Mouse (Mus musculus): ENCODE data around the gene Tmem179b. TPM values are rescaled to one million over a fixed set of nuclear protein-coding genes. Genes with fewer than 3 reads are reported as not detected.

The Tmem179b gene
- polyA plus RNA-seq, 1 experiment from 2014 or later: 25.9 TPM

DNA sequence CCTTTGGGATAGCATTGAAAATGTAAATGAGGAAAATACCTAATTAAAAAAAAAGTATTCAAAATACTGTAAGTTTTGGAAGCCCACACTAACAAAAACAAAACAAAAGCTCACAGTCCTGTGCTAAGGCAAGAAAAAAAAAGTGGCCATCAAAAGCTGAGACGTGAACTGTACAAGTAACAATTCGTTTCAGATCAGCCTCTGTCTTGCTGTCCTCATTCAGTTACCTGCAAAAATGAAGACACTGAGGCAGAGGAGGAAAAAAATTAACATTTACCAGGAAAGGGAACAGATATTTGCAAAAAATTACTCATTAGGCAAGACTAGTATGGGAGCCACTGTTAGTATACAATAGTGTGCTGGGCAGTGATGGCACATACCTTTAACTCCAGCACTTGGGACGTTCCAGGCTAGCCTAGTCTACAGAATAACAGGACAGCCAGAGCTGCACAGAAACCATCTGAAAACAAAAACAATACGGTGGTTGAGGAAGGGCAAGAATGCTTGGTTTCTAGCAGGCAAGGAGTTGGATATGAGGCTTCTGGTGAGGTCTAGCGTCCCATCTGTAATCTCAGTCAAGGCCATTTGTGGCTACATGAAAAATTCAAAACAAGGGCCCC, 46.7 kb downstream of the Tmem179b start:
- H3K36me3 ChIP-seq (ENCODE audit: control insufficient read depth, insufficient read depth, low read length): peaks cover 21% of the 10 kb centered on the region
- no peak overlapping the region for H3K4me2 ChIP-seq (ENCODE audit: low read depth, low read length)
- 29% methylated on average over 5 of the region's 5 CpGs for WGBS
- H3K4me3 ChIP-seq (ENCODE audit: low read depth, low read length): no peak overlapping the region
- no peak for ATAC-seq (ENCODE audit: low read depth)
- H3K9me3 ChIP-seq (ENCODE audit: control insufficient read depth, low read length): no peaks in the 10 kb centered on the region
- no peaks in the 10 kb centered on the region for H3K27me3 ChIP-seq (ENCODE audit: control insufficient read depth, insufficient read depth, low read length)
- H3K27ac ChIP-seq (ENCODE audit: low read depth, low read length): no peak overlapping the region
- peaks cover 15% of the 10 kb centered on the region for H3K4me1 ChIP-seq (ENCODE audit: control insufficient read depth, insufficient read depth, low read length)
- no peak overlapping the region for H3K9ac ChIP-seq (replicated peaks; ENCODE audit: low read depth, low read length)

DNA sequence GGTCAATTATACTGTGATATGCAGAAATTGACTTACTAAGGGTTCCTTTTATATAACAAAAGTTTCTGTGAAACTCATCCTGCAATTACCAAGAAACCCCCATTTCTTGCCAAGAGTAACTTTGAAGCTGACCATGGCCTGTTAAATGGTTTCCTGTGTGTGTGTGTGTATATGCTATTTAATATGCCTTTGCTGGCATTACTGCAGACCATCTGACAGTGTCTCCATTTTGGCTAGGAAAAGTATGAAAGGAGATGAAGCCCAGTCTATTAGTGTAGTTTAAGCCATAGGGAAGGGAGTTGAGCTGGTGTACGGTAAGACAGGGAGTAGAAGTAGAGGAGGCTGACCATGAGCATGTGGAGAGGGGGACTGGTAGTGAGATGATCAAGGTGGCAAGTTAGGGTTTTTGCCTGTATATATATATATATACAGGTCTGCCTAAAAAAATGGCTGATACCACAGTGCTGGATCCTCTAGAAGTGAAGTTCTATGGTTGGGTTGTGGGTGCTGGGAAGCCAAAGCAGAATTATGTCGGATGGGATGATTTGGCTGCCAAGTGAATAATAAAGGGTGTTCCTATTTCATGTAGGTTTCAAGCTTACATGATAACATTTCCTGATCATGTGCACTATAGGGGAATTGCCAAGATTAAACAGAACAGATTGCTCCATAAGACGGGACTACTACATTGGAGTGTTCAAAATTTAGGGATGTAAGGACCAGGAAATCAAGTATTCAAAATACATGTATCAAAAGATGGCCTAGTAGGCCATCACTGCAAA, 47.5 kb downstream of the Tmem179b start:
- Histone ChIP-seq H3K4me2 (ENCODE audit: low read depth, low read length) (no peak overlapping the region), H3K9me3 (ENCODE audit: control insufficient read depth, low read length) (no peaks in the 10 kb centered on the region), H3K9ac (replicated peaks; ENCODE audit: low read depth, low read length) (no peak overlapping the region), H3K36me3 (ENCODE audit: control insufficient read depth, insufficient read depth, low read length) (peaks cover 21% of the 10 kb centered on the region), H3K4me3 (ENCODE audit: low read depth, low read length) (no peak overlapping the region), H3K4me1 (ENCODE audit: control insufficient read depth, insufficient read depth, low read length) (peaks cover 23% of the 10 kb centered on the region), H3K27me3 (ENCODE audit: control insufficient read depth, insufficient read depth, low read length) (no peaks in the 10 kb centered on the region), H3K27ac (ENCODE audit: low read depth, low read length) (no peak overlapping the region)
- WGBS: 18% methylated on average over 3 of the region's 3 CpGs
- no peak for ATAC-seq (ENCODE audit: low read depth)

DNA sequence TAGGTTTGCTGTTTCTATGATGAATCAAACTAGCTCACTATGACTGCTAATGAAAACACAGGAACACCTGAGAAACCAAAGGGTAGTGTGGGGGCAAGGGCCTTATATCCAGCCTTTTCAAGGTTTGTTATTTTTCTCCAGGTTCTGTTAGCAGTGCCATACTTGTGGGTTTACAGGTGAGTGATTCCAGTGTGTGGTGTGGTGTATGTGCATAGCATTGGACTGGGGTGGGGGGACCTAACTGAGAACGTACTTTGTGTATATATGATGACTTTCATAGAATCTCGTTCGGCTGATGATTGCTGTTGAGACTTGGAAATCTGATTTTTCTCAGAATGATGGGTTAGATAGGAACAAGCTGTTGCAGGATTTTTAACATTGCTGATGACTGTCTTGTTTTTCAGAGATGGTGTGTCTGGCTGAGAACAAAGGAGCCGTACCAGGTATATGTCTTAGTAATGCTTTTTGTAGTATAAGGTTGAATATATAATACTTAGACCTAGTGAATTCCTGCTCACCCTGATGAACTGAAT, 49.1 kb downstream of the Tmem179b start:
- Histone ChIP-seq H3K36me3 (ENCODE audit: control insufficient read depth, insufficient read depth, low read length) (peaks cover 21% of the 10 kb centered on the region), H3K4me3 (ENCODE audit: low read depth, low read length) (peak overlapping the region; percentile 86), H3K4me1 (ENCODE audit: control insufficient read depth, insufficient read depth, low read length) (peaks cover 27% of the 10 kb centered on the region), H3K9ac (replicated peaks; ENCODE audit: low read depth, low read length) (peak overlapping the region; percentile 90; the same call in 1 of the 2 replicates), H3K4me2 (ENCODE audit: low read depth, low read length) (peak overlapping the region; percentile 72), H3K27me3 (ENCODE audit: control insufficient read depth, insufficient read depth, low read length) (no peaks in the 10 kb centered on the region), H3K9me3 (ENCODE audit: control insufficient read depth, low read length) (no peaks in the 10 kb centered on the region), H3K27ac (ENCODE audit: low read depth, low read length) (no peak overlapping the region)
- no peak for ATAC-seq (ENCODE audit: low read depth)
- WGBS: 51% methylated on average over 4 of the region's 4 CpGs

DNA sequence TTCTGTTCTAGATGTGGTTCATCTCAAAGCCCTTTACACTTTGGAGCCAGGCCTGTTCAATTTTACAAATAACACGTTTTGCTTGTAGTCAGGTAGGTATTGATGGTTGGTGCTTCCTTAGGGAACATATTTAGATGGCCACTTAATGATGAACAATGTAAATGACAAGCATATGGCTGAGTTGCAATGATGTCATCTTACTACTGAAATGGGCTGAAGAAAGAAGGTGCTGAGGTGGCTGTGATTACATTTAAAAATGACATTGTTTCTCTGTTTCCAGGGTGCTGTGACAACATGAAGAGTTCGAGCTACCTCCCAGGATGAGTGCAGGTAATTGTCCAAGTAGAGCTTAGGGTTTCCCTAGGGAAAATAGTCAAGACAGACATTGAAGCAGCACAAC, 49.9 kb downstream of the Tmem179b start:
- Histone ChIP-seq H3K9ac (replicated peaks; ENCODE audit: low read depth, low read length) (peak overlapping the region; percentile 90; the same call in 1 of the 2 replicates), H3K36me3 (ENCODE audit: control insufficient read depth, insufficient read depth, low read length) (peaks cover 21% of the 10 kb centered on the region), H3K4me1 (ENCODE audit: control insufficient read depth, insufficient read depth, low read length) (peaks cover 27% of the 10 kb centered on the region), H3K4me2 (ENCODE audit: low read depth, low read length) (peak overlapping the region; percentile 72), H3K4me3 (ENCODE audit: low read depth, low read length) (peak overlapping the region; percentile 86), H3K27ac (ENCODE audit: low read depth, low read length) (no peak overlapping the region), H3K9me3 (ENCODE audit: control insufficient read depth, low read length) (no peaks in the 10 kb centered on the region), H3K27me3 (ENCODE audit: control insufficient read depth, insufficient read depth, low read length) (no peaks in the 10 kb centered on the region)
- ATAC-seq (ENCODE audit: low read depth): no peak
- WGBS: 4% methylated on average over 2 of the region's 2 CpGs

DNA sequence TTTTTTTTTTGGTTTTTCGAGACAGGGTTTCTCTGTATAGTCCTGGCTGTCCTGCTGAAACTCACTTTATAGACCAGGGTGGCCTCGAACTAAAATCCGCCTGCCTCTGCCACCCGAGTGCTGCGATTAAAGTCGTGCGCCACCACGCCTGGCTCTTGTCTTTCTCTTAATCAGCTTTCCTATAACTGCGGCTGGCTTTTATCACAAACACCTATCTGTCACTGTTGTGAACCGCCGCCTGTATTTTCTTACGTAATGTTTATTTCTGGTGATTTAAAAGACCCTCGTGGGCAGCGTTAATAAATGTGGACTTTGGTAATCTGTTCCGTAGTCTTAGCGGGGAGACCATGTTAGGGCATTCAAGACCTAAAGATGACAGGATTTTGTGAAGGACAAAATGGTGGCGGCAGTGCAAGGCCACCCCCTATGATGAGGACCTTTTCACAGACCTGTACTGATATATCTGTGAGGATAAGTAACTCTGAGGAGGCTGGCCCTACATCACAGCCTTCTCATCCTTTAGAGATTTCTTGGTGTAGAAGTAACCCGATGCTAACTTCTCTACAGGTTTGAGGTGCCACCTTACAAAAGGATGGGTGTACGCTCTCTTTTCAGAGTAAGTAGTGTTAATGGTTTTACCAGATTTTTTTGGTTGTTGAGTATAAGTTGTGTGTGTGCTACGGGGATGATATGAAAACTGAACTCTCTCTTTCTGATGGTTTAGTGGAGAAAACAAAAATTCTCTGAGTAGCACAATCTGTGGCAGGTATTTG, 50.5 kb downstream of the Tmem179b start:
- Histone ChIP-seq H3K4me2 (ENCODE audit: low read depth, low read length) (peak overlapping the region; percentile 72), H3K9ac (replicated peaks; ENCODE audit: low read depth, low read length) (peak overlapping the region; percentile 90), H3K9me3 (ENCODE audit: control insufficient read depth, low read length) (no peaks in the 10 kb centered on the region), H3K4me3 (ENCODE audit: low read depth, low read length) (peak overlapping the region; percentile 86), H3K36me3 (ENCODE audit: control insufficient read depth, insufficient read depth, low read length) (peaks cover 21% of the 10 kb centered on the region), H3K27ac (ENCODE audit: low read depth, low read length) (peak overlapping the region; percentile 70), H3K4me1 (ENCODE audit: control insufficient read depth, insufficient read depth, low read length) (peaks cover 27% of the 10 kb centered on the region), H3K27me3 (ENCODE audit: control insufficient read depth, insufficient read depth, low read length) (no peaks in the 10 kb centered on the region)
- ATAC-seq (ENCODE audit: low read depth): peak; percentile 1; the same call in 1 of the 2 replicates
- WGBS: under 1% methylated on average over 20 of the region's 20 CpGs

DNA sequence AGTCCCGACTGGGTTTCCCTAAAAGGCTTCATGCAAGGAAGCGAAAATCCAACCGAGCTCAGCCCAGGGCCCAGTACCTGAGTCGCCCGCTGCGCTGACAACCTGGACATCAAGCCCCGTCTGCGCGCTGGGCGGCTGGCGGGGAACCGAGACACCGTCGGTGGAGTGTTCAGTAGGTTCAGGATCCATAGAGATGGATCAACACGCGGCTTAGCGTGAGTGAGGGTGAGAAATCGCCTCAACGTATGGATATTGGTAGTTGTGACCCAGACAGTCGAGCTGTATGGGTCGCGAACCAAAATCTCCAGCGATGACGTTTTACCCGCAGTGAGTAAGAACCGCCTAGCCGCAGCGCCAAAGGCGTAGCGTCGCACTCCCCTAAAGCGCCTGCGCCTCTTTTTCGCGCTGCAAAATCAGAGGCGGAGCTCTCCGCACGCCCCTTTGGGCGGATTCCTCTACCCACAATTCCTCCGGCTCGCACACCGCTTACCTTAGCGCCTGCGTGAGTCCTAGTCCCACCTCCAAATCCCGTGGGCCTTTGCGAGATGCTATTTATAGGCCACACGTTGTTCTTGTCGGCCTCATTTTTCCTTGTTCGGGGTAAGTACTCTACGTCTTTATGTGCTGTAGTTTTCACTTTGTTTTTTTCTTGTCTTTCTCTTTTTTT, 51.2 kb downstream of the Tmem179b start, which contains the start of gene Slc3a2:
Slc3a2 (minus strand) TSS at position 463 of the 667 bp plus-strand sequence.
- Histone ChIP-seq H3K4me2 (ENCODE audit: low read depth, low read length) (peak within 1 kb of the TSS; percentile 72), H3K9ac (replicated peaks; ENCODE audit: low read depth, low read length) (peak within 1 kb of the TSS; percentile 90)
- under 1% methylated on average over 50 of the region's 50 CpGs for WGBS

DNA sequence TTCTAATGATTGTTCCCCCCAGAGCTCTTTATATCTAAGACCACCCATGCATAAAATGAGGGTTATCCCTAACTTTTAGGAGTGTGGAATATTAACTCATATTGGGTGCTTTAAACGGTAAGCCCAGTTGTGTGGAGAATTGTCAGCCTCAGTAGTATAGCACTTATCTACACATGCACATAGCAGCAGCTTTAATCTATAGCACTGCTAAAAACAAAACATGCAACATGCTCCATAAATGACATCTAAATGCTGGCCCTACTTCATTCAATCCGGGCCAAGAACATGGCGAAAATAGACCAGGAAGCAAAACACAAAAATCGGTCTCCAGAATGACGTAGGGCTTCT, 51.7 kb downstream of the Tmem179b start:
- H3K27ac ChIP-seq (ENCODE audit: low read depth, low read length): peak overlapping the region; percentile 92
- peaks cover 21% of the 10 kb centered on the region for H3K36me3 ChIP-seq (ENCODE audit: control insufficient read depth, insufficient read depth, low read length)
- H3K4me1 ChIP-seq (ENCODE audit: control insufficient read depth, insufficient read depth, low read length): peaks cover 27% of the 10 kb centered on the region
- H3K4me2 ChIP-seq (ENCODE audit: low read depth, low read length): peak overlapping the region; percentile 66
- H3K27me3 ChIP-seq (ENCODE audit: control insufficient read depth, insufficient read depth, low read length): no peaks in the 10 kb centered on the region
- peak overlapping the region; percentile 90 for H3K9ac ChIP-seq (replicated peaks; ENCODE audit: low read depth, low read length)
- H3K4me3 ChIP-seq (ENCODE audit: low read depth, low read length): peak overlapping the region; percentile 86
- peak; percentile 20 for ATAC-seq (ENCODE audit: low read depth)
- WGBS: 1% methylated on average over 5 of the region's 5 CpGs
- no peaks in the 10 kb centered on the region for H3K9me3 ChIP-seq (ENCODE audit: control insufficient read depth, low read length)

More for the DNA sequence above, 51.2 kb downstream of the Tmem179b start, which contains the start of gene Slc3a2:
- Histone ChIP-seq H3K4me3 (ENCODE audit: low read depth, low read length) (peak within 1 kb of the TSS; percentile 86), H3K36me3 (ENCODE audit: control insufficient read depth, insufficient read depth, low read length) (peaks cover 21% of the 10 kb centered on the region), H3K27me3 (ENCODE audit: control insufficient read depth, insufficient read depth, low read length) (no peaks in the 10 kb centered on the region), H3K4me1 (ENCODE audit: control insufficient read depth, insufficient read depth, low read length) (peaks cover 27% of the 10 kb centered on the region), H3K9me3 (ENCODE audit: control insufficient read depth, low read length) (no peaks in the 10 kb centered on the region), H3K27ac (ENCODE audit: low read depth, low read length) (peak within 1 kb of the TSS; percentile 92)
- peak; percentile 95 for ATAC-seq (ENCODE audit: low read depth)

All from neural tube, embryonic 14.5 days (tissue).